Comparison of ENCODE assay signal across 18 mouse cellular contexts in the genomic region with DNA sequence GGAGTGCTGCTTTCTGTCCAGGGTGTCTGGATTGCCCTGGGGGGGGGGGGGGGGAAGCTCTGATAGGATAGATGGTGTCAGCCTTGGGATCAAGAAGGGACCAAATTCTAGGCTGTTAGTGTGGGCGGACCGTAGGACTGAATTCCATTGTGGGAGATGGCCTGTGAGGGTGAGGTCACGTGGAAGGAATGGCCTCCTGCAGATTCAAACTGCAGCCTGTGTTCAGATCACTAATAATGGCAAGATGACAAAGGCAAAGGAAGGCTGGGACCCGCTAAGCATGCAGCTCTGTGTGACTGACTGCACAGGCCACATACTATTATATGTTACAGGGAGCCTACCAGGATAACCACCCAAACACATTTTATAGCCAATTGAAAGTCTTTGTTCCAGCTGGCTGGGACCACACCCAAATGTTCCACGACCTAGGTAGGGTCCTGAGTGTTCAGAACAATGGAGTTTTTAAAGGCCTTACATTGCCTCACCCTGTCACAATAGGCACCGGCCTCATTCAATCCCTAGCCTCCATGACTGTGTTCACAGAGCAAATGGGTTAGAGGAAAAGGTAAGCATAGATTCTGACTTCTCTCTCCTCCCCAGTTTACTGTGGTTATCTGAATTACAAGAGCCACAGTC. TPM values are rescaled to one million over a fixed set of nuclear protein-coding genes. Genes with fewer than 3 reads are reported as not detected.
DNase-seq lines count a peak whose midpoint lies in the region; ATAC-seq and TF ChIP-seq lines count a peak whose summit lies in the region.
"Had no signal": no experiment of that assay in that cellular context is flagged by ENCODE, and none has a peak within 500 bp of the region (broad histone marks: within the 10 kb centered on the region; RNA-seq: fewer than 3 reads in every experiment).

No protein-coding gene starts in this region.

- H3K27ac ChIP-seq in forebrain, embryonic 12.5 days = peak overlapping the region; percentile 31; the same call in 1 of the 2 replicates
- no peak overlapping the region for H3K27ac ChIP-seq in forebrain, embryonic 14.5 days (ENCODE audit: low read depth, low read length)
- H3K27ac ChIP-seq in midbrain, embryonic 11.5 days (ENCODE audit: low read depth, low read length) = no peak overlapping the region; the same call in 1 of the 2 replicates
- H3K27ac ChIP-seq in midbrain, postnatal 0 days (ENCODE audit: low read depth, low read length) = no peak overlapping the region
- H3K27ac ChIP-seq in neural tube, embryonic 14.5 days (ENCODE audit: low read depth, low read length) = no peak overlapping the region
- H3K27ac ChIP-seq: heart, embryonic 15.5 days; liver, embryonic 12.5 days had no signal

- ATAC-seq in forebrain, embryonic 12.5 days (ENCODE audit: low FRiP score) = peak; percentile 68
- no peak for ATAC-seq in forebrain, embryonic 14.5 days
- peak; percentile 51 for ATAC-seq in midbrain, embryonic 11.5 days (ENCODE audit: low FRiP score)
- ATAC-seq in midbrain, postnatal 0 days (ENCODE audit: low FRiP score) = no peak
- ATAC-seq in neural tube, embryonic 14.5 days (ENCODE audit: low read depth) = peak; percentile 29; the same call in 1 of the 2 replicates
- ATAC-seq: liver, embryonic 12.5 days had no signal

- no peaks in the 10 kb centered on the region for H3K36me3 ChIP-seq in forebrain, embryonic 12.5 days (replicated peaks)
- no peaks in the 10 kb centered on the region for H3K36me3 ChIP-seq in forebrain, embryonic 14.5 days (ENCODE audit: control insufficient read depth, insufficient read depth, low read length)
- H3K36me3 ChIP-seq in midbrain, embryonic 11.5 days (ENCODE audit: control insufficient read depth, insufficient read depth, low read length) = no peaks in the 10 kb centered on the region
- H3K36me3 ChIP-seq in midbrain, postnatal 0 days (ENCODE audit: insufficient read depth, low read length) = no peaks in the 10 kb centered on the region
- H3K36me3 ChIP-seq in neural tube, embryonic 14.5 days (ENCODE audit: control insufficient read depth, insufficient read depth, low read length) = no peaks in the 10 kb centered on the region
- H3K36me3 ChIP-seq: heart, embryonic 15.5 days; liver, embryonic 12.5 days had no signal

- H3K27me3 ChIP-seq in forebrain, embryonic 12.5 days = no peaks in the 10 kb centered on the region
- no peaks in the 10 kb centered on the region for H3K27me3 ChIP-seq in forebrain, embryonic 14.5 days (replicated peaks; ENCODE audit: control insufficient read depth, insufficient read depth, low read length)
- no peaks in the 10 kb centered on the region for H3K27me3 ChIP-seq in midbrain, embryonic 11.5 days (ENCODE audit: control insufficient read depth, insufficient read depth, low read length)
- no peaks in the 10 kb centered on the region for H3K27me3 ChIP-seq in midbrain, postnatal 0 days (ENCODE audit: insufficient read depth, low read length)
- H3K27me3 ChIP-seq in neural tube, embryonic 14.5 days (ENCODE audit: control insufficient read depth, insufficient read depth, low read length) = no peaks in the 10 kb centered on the region
- H3K27me3 ChIP-seq: heart, embryonic 15.5 days; liver, embryonic 12.5 days had no signal

- TF ChIP-seq CTCF in midbrain, postnatal 0 days (IDR thresholded peaks at IDR 0.05) = no peak

- H3K4me1 ChIP-seq in forebrain, embryonic 12.5 days = peaks cover 19% of the 10 kb centered on the region
- H3K4me1 ChIP-seq in forebrain, embryonic 14.5 days (ENCODE audit: control insufficient read depth, insufficient read depth, low read length) = peaks cover 2% of the 10 kb centered on the region; the same call in 1 of the 2 replicates
- H3K4me1 ChIP-seq in midbrain, embryonic 11.5 days (ENCODE audit: control insufficient read depth, insufficient read depth, low read length) = peaks cover 9% of the 10 kb centered on the region
- no peaks in the 10 kb centered on the region for H3K4me1 ChIP-seq in midbrain, postnatal 0 days (ENCODE audit: insufficient read depth, low read length)
- no peaks in the 10 kb centered on the region; the same call in 1 of the 2 replicates for H3K4me1 ChIP-seq in neural tube, embryonic 14.5 days (ENCODE audit: control insufficient read depth, insufficient read depth, low read length)

- H3K9ac ChIP-seq in forebrain, embryonic 12.5 days = no peak overlapping the region
- H3K9ac ChIP-seq in forebrain, embryonic 14.5 days (ENCODE audit: low read length) = no peak overlapping the region
- no peak overlapping the region for H3K9ac ChIP-seq in midbrain, embryonic 11.5 days (ENCODE audit: low read length)
- H3K9ac ChIP-seq in midbrain, postnatal 0 days (replicated peaks; ENCODE audit: low read length, poor library complexity, severe bottlenecking) = no peak overlapping the region
- no peak overlapping the region for H3K9ac ChIP-seq in neural tube, embryonic 14.5 days (replicated peaks; ENCODE audit: low read depth, low read length)
- H3K9ac ChIP-seq: heart, embryonic 15.5 days; liver, embryonic 12.5 days had no signal

- no peaks in the 10 kb centered on the region for H3K9me3 ChIP-seq in forebrain, embryonic 12.5 days
- no peaks in the 10 kb centered on the region for H3K9me3 ChIP-seq in forebrain, embryonic 14.5 days (replicated peaks; ENCODE audit: control insufficient read depth, low read length)
- H3K9me3 ChIP-seq in midbrain, embryonic 11.5 days (ENCODE audit: control insufficient read depth, low read length) = no peaks in the 10 kb centered on the region; the same call in 1 of the 2 replicates
- no peaks in the 10 kb centered on the region for H3K9me3 ChIP-seq in midbrain, postnatal 0 days (ENCODE audit: low read length)
- no peaks in the 10 kb centered on the region for H3K9me3 ChIP-seq in neural tube, embryonic 14.5 days (ENCODE audit: control insufficient read depth, low read length)
- H3K9me3 ChIP-seq: heart, embryonic 15.5 days; liver, embryonic 12.5 days had no signal

- no peak overlapping the region for H3K4me3 ChIP-seq in forebrain, embryonic 12.5 days (replicated peaks)
- H3K4me3 ChIP-seq in forebrain, embryonic 14.5 days (ENCODE audit: low read depth, low read length) = no peak overlapping the region
- H3K4me3 ChIP-seq in midbrain, embryonic 11.5 days (ENCODE audit: low read depth, low read length) = no peak overlapping the region
- no peak overlapping the region for H3K4me3 ChIP-seq in midbrain, postnatal 0 days (ENCODE audit: low read depth, low read length)
- H3K4me3 ChIP-seq in neural tube, embryonic 14.5 days (ENCODE audit: low read depth, low read length) = no peak overlapping the region
- H3K4me3 ChIP-seq: heart, embryonic 15.5 days; liver, embryonic 12.5 days had no signal

- 10% methylated on average over 6 of the region's 6 CpGs for WGBS in forebrain, embryonic 12.5 days
- 15% methylated on average over 6 of the region's 6 CpGs for WGBS in forebrain, embryonic 14.5 days
- WGBS in midbrain, embryonic 11.5 days = 28% methylated on average over 6 of the region's 6 CpGs
- WGBS in midbrain, postnatal 0 days = 37% methylated on average over 6 of the region's 6 CpGs
- 20% methylated on average over 6 of the region's 6 CpGs for WGBS in neural tube, embryonic 14.5 days

- no peak for DNase-seq in forebrain, embryonic 14.5 days (ENCODE audit: low spot score)
- DNase-seq in midbrain, embryonic 11.5 days (ENCODE audit: low spot score, missing footprints) = peak; percentile 89
- no peak for DNase-seq in midbrain, postnatal 0 days (ENCODE audit: low spot score)
- peak; percentile 60 for DNase-seq in embryo, embryonic 9.5 days (ENCODE audit: extremely low spot score)
- DNase-seq in left cerebral cortex, adult 9 months (ENCODE audit: low spot score in 2 of 2) = no peak
- DNase-seq in frontal cortex, postnatal 14 days (ENCODE audit: low spot score in 2 of 2) = no peak
- DNase-seq: adrenal gland, postnatal 25 days; cerebellum, adult 11 months; kidney, adult 9 months; lung, postnatal 36 days; thymus, adult 18-20 months had no signal

- H3K4me2 ChIP-seq in forebrain, embryonic 12.5 days = no peak overlapping the region
- H3K4me2 ChIP-seq in forebrain, embryonic 14.5 days (ENCODE audit: low read length) = no peak overlapping the region
- H3K4me2 ChIP-seq in midbrain, embryonic 11.5 days = no peak overlapping the region
- no peak overlapping the region for H3K4me2 ChIP-seq in midbrain, postnatal 0 days (ENCODE audit: low read depth, low read length, poor library complexity, severe bottlenecking)
- H3K4me2 ChIP-seq in neural tube, embryonic 14.5 days (ENCODE audit: low read depth, low read length) = no peak overlapping the region
- H3K4me2 ChIP-seq: heart, embryonic 15.5 days; liver, embryonic 12.5 days had no signal

RNA-seq across cellular contexts. Expression of gene Ncf2, which starts 6.4 kb away (rescaled TPM):
- 1.8 and 2.2 TPM in 2 replicates for polyA plus RNA-seq in forebrain, embryonic 12.5 days (2016; fragmentation: Nextera tagmentation; extraction: Ambion mirVana)
- polyA plus RNA-seq in forebrain, embryonic 14.5 days (2014; fragmentation: Nextera tagmentation; extraction: Ambion mirVana) = 2.1 and 3.4 TPM in 2 replicates
- 2.6 and 3.3 TPM in 2 replicates for polyA plus RNA-seq in midbrain, embryonic 11.5 days (2014; fragmentation: Nextera tagmentation; extraction: Ambion mirVana)
- total RNA-seq in midbrain, postnatal 0 days (2014; rRNA removed) = 1.2 and 1.6 TPM in 2 replicates
- 1.8 and 1.9 TPM in 2 replicates for polyA plus RNA-seq in midbrain, postnatal 0 days (2015; fragmentation: Nextera tagmentation; extraction: Ambion mirVana)
- polyA plus RNA-seq in neural tube, embryonic 14.5 days (2014; fragmentation: Nextera tagmentation; extraction: Ambion mirVana) = 1.9 and 3.3 TPM in 2 replicates

RNA-seq across cellular contexts. Expression of gene Arpc5, which starts 27.3 kb away (rescaled TPM):
- 275 and 281 TPM in 2 replicates for polyA plus RNA-seq in forebrain, embryonic 12.5 days (2016; fragmentation: Nextera tagmentation; extraction: Ambion mirVana)
- polyA plus RNA-seq in forebrain, embryonic 14.5 days (2014; fragmentation: Nextera tagmentation; extraction: Ambion mirVana) = 430 and 478 TPM in 2 replicates
- polyA plus RNA-seq in midbrain, embryonic 11.5 days (2014; fragmentation: Nextera tagmentation; extraction: Ambion mirVana) = 284 and 314 TPM in 2 replicates
- 168 and 207 TPM in 2 replicates for total RNA-seq in midbrain, postnatal 0 days (2014; rRNA removed)
- polyA plus RNA-seq in midbrain, postnatal 0 days (2015; fragmentation: Nextera tagmentation; extraction: Ambion mirVana) = 384 and 410 TPM in 2 replicates
- polyA plus RNA-seq in neural tube, embryonic 14.5 days (2014; fragmentation: Nextera tagmentation; extraction: Ambion mirVana) = 259 and 301 TPM in 2 replicates

RNA-seq across cellular contexts. Expression of gene Rgl1, which starts 27.5 kb away (rescaled TPM):
- polyA plus RNA-seq in forebrain, embryonic 12.5 days (2016; fragmentation: Nextera tagmentation; extraction: Ambion mirVana) = 19.8 and 20.9 TPM in 2 replicates
- polyA plus RNA-seq in forebrain, embryonic 14.5 days (2014; fragmentation: Nextera tagmentation; extraction: Ambion mirVana) = 16.4 and 20.5 TPM in 2 replicates
- 23.2 and 24.0 TPM in 2 replicates for polyA plus RNA-seq in midbrain, embryonic 11.5 days (2014; fragmentation: Nextera tagmentation; extraction: Ambion mirVana)
- total RNA-seq in midbrain, postnatal 0 days (2014; rRNA removed) = 14.3 and 16.9 TPM in 2 replicates
- 13.8 and 16.2 TPM in 2 replicates for polyA plus RNA-seq in midbrain, postnatal 0 days (2015; fragmentation: Nextera tagmentation; extraction: Ambion mirVana)
- polyA plus RNA-seq in neural tube, embryonic 14.5 days (2014; fragmentation: Nextera tagmentation; extraction: Ambion mirVana) = 14.9 and 23.8 TPM in 2 replicates

RNA-seq across cellular contexts. Expression of gene Apobec4, which starts 43.3 kb away (rescaled TPM):
- polyA plus RNA-seq in forebrain, embryonic 12.5 days (2016; fragmentation: Nextera tagmentation; extraction: Ambion mirVana) = not detected in 2 replicates
- polyA plus RNA-seq in forebrain, embryonic 14.5 days (2014; fragmentation: Nextera tagmentation; extraction: Ambion mirVana) = 0.10 TPM in 1 of 2 replicates, not detected in the other
- not detected in 2 replicates for polyA plus RNA-seq in midbrain, embryonic 11.5 days (2014; fragmentation: Nextera tagmentation; extraction: Ambion mirVana)
- not detected in 2 replicates for total RNA-seq in midbrain, postnatal 0 days (2014; rRNA removed)
- not detected in 2 replicates for polyA plus RNA-seq in midbrain, postnatal 0 days (2015; fragmentation: Nextera tagmentation; extraction: Ambion mirVana)
- polyA plus RNA-seq in neural tube, embryonic 14.5 days (2014; fragmentation: Nextera tagmentation; extraction: Ambion mirVana) = 0.17 and 0.21 TPM in 2 replicates
- total RNA-seq: adrenal gland, postnatal 25 days; gastrocnemius, adult 8-10 months; layer of hippocampus, postnatal 14 days had no signal
- polyA plus RNA-seq: heart, embryonic 15.5 days; liver, embryonic 12.5 days; small intestine, adult 2 months had no signal

Comparison
In these comparisons a context has a peak if more than half of its experiments do, and no peak if none do; other contexts are left out.
1. ATAC-seq: peak in forebrain, embryonic 12.5 days (single experiment), midbrain, embryonic 11.5 days (single experiment) and neural tube, embryonic 14.5 days (single experiment); none in forebrain, embryonic 14.5 days (single experiment) and midbrain, postnatal 0 days (single experiment).
2. DNase-seq: peak in midbrain, embryonic 11.5 days (single experiment) and embryo, embryonic 9.5 days (single experiment); none in forebrain, embryonic 14.5 days (single experiment), midbrain, postnatal 0 days (single experiment), left cerebral cortex, adult 9 months (0 of 2) and frontal cortex, postnatal 14 days (0 of 2).